Mouse (Mus musculus) limb, embryonic 14.5 days (tissue): ENCODE results near the gene Bcl2. TPM values are rescaled to one million over a fixed set of nuclear protein-coding genes. Genes with fewer than 3 reads are reported as not detected.

Source experiments
- ATAC-seq: fragments of 200-750 bp; cut with Nextera tagmentation; 2 replicates; pipeline ENCODE4 v1.8.0; 2017; ENCODE audit warnings: low read depth, moderate number of reproducible peaks, moderate TSS enrichment; ENCODE audit not compliant: low FRiP score
- DNase-seq: peaks from one replicate; pipeline ENCODE4 v3.0.0-alpha.2; 2015; ENCODE audit warnings: low spot score
- H3K27ac ChIP-seq: fragments of 300-500 bp; sonication (generic); replicated peaks from 2 replicates; pipeline ENCODE4 v1.5.1; 2014; ENCODE audit warnings: low read depth, mild to moderate bottlenecking, low read length, moderate library complexity, mixed read lengths
- H3K27me3 ChIP-seq: fragments of 300-500 bp; sonication (generic); 2 replicates; pipeline ENCODE4 v1.6.1; 2014; ENCODE audit warnings: low read length, mixed read lengths; ENCODE audit not compliant: control insufficient read depth, insufficient read depth
- H3K36me3 ChIP-seq: fragments of 300-500 bp; sonication (generic); 2 replicates; pipeline ENCODE4 v1.6.1; 2014; ENCODE audit warnings: mild to moderate bottlenecking, low read length, moderate library complexity, mixed read lengths; ENCODE audit not compliant: control insufficient read depth, insufficient read depth
- H3K4me1 ChIP-seq: fragments of 300-500 bp; sonication (generic); 2 replicates; pipeline ENCODE4 v1.6.1; 2014; ENCODE audit warnings: antibody characterized with exemption, low read length, mixed read lengths; ENCODE audit not compliant: control insufficient read depth, insufficient read depth
- H3K4me2 ChIP-seq: fragments of 300-500 bp; sonication (generic); replicated peaks from 2 replicates; pipeline ENCODE4 v1.6.1; 2014; ENCODE audit warnings: low read depth, mild to moderate bottlenecking, low read length, moderate library complexity; ENCODE audit not compliant: severe bottlenecking
- H3K4me3 ChIP-seq: fragments of 300-500 bp; sonication (generic); replicated peaks from 2 replicates; pipeline ENCODE4 v1.5.1; 2014; ENCODE audit warnings: low read length
- H3K9ac ChIP-seq: fragments of 300-500 bp; sonication (generic); 2 replicates; pipeline ENCODE4 v1.6.1; 2014; ENCODE audit warnings: mild to moderate bottlenecking, low read depth, low read length, moderate library complexity; ENCODE audit not compliant: severe bottlenecking
- H3K9me3 ChIP-seq: fragments of 300-500 bp; sonication (generic); 2 replicates; pipeline ENCODE4 v1.6.1; 2016; ENCODE audit warnings: low read length; ENCODE audit not compliant: control insufficient read depth
- POLR2A ChIP-seq: fragments of 200-500 bp; IDR thresholded peaks from 2 replicates; pipeline ENCODE4 v1.8.0; 2012; ENCODE audit warnings: inconsistent platforms, mild to moderate bottlenecking, moderate library complexity, borderline replicate concordance; ENCODE audit not compliant: insufficient read depth, insufficient read length; ENCODE audit errors: extremely low read depth
- WGBS: fragments of 180-500 bp; shearing (Covaris S2); extraction: QIAGEN DNeasy Blood & Tissue Kit; methylation state at CpG from one replicate; pipeline ENCODE4 v1.1.7; 2014; 5-methylcytosine and 5-hydroxymethylcytosine counted together
- polyA plus RNA-seq, 2 experiments: library from polyadenylated mRNA; depleted of rRNA in 1 of 2; stranded (reverse) in 1 of 2; unstranded in 1 of 2; fragments of >200 nt; fragmentation: Nextera tagmentation in 1 of 2; extraction: Ambion mirVana in 1 of 2; gene quantifications; 2 replicates each; pipeline versions ENCODE4 v1.2.1 to v1.2.3; 2012 to 2014

Gene Bcl2
- polyA plus RNA-seq, 2 experiments: 8.0 to 15.7 TPM

DNA sequence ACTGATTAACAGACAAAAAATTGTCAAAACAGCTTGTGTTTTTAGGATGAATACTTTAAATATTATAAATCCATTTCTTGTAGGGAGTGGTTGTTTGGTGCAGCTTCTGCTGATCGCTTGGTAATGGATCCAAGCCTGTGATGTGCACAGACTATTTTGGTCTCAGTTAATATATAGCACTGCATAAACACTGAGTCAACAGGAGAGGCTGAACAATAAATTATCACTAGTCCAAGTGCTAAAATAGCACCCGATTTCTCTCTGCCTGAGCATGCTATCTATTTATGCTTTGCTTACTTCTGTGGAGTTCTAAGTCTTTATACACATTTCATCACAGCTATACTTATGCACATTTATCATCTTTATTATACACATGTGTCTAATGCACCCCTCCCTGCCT, 124.9 kb downstream of the Bcl2 start:
- Histone ChIP-seq H3K4me1 (peaks cover 19% of the 10 kb centered on the region), H3K4me2 (no peak overlapping the region), H3K27me3 (no peaks in the 10 kb centered on the region), H3K36me3 (no peaks in the 10 kb centered on the region), H3K9me3 (no peaks in the 10 kb centered on the region), H3K27ac (no peak overlapping the region), H3K9ac (no peak overlapping the region), H3K4me3 (no peak overlapping the region)
- WGBS: 82% methylated on average over 2 of the region's 2 CpGs
- ATAC-seq: no peak
- DNase-seq: no peak
- TF ChIP-seq POLR2A: no peak

DNA sequence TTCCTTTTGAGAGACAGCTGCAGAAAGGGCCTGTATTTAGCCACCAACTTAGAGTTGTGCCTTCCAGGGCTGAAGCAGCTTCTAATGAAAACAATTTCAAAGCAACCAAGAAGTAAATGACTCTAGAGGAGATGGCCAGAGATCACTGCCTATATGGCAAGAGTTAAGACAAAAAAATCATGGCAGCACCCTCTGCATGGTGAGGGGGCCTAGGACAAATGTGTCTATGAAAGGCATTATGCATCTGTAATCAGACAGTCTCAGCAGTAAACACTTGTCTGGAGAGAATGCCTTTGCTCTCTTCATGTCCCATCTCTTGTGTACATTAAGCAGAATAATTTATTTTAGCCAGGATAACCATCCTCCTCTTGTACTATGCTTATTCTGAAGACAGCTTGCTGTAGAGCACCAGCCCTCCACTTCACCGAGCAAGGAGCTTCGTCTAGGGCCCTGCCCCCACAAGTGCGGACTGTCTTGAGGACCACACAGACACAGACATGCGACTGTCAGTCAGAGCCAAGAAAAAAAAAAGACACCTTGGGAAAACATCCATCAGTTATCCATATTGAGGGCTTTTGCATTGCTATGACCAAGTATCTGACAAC, 126.1 kb downstream of the Bcl2 start:
- H3K27me3 ChIP-seq: no peaks in the 10 kb centered on the region
- no peaks in the 10 kb centered on the region for H3K36me3 ChIP-seq
- H3K9ac ChIP-seq: no peak overlapping the region
- H3K9me3 ChIP-seq: no peaks in the 10 kb centered on the region
- no peak overlapping the region for H3K4me2 ChIP-seq
- no peak for ATAC-seq
- no peak overlapping the region for H3K27ac ChIP-seq
- peaks cover 30% of the 10 kb centered on the region for H3K4me1 ChIP-seq
- no peak overlapping the region for H3K4me3 ChIP-seq
- no peak for TF ChIP-seq POLR2A
- DNase-seq: no peak
- 84% methylated on average over 4 of the region's 4 CpGs for WGBS

- TF ChIP-seq POLR2A: no peak
- ATAC-seq: peak; percentile 62; the same call in 1 of the 2 replicates
- H3K27me3 ChIP-seq: no peaks in the 10 kb centered on the region
- no peak overlapping the region for H3K4me2 ChIP-seq
- WGBS: 29% methylated on average over 6 of the region's 6 CpGs
- no peak overlapping the region for H3K27ac ChIP-seq
- no peak overlapping the region for H3K9ac ChIP-seq
- DNase-seq: no peak
- H3K36me3 ChIP-seq: no peaks in the 10 kb centered on the region
- H3K9me3 ChIP-seq: no peaks in the 10 kb centered on the region
- H3K4me3 ChIP-seq: no peak overlapping the region
- H3K4me1 ChIP-seq: peaks cover 33% of the 10 kb centered on the region
Measured at GRCm38 (mm10) chr1:106586761-106587160, 127.3 kb downstream of the Bcl2 start.

- Histone ChIP-seq H3K4me1 (peaks cover 33% of the 10 kb centered on the region), H3K9me3 (no peaks in the 10 kb centered on the region), H3K27me3 (no peaks in the 10 kb centered on the region), H3K36me3 (no peaks in the 10 kb centered on the region), H3K4me2 (no peak overlapping the region), H3K9ac (no peak overlapping the region), H3K27ac (no peak overlapping the region), H3K4me3 (no peak overlapping the region)
- no peak for ATAC-seq
- TF ChIP-seq POLR2A: no peak
- no peak for DNase-seq
Measured at GRCm38 (mm10) chr1:106585349-106585748, 128.7 kb downstream of the Bcl2 start.

GRCm38 (mm10) chr1:106584824-106585223, 129.2 kb downstream of the Bcl2 start:
- DNase-seq (no peak), ATAC-seq (no peak)
- no peak for TF ChIP-seq POLR2A
- 85% methylated on average over 2 of the region's 2 CpGs for WGBS
- H3K27ac ChIP-seq: no peak overlapping the region
- no peak overlapping the region for H3K4me3 ChIP-seq
- no peaks in the 10 kb centered on the region for H3K36me3 ChIP-seq
- no peak overlapping the region for H3K4me2 ChIP-seq
- H3K27me3 ChIP-seq: no peaks in the 10 kb centered on the region
- no peak overlapping the region for H3K9ac ChIP-seq
- H3K9me3 ChIP-seq: no peaks in the 10 kb centered on the region
- peaks cover 33% of the 10 kb centered on the region for H3K4me1 ChIP-seq

DNA sequence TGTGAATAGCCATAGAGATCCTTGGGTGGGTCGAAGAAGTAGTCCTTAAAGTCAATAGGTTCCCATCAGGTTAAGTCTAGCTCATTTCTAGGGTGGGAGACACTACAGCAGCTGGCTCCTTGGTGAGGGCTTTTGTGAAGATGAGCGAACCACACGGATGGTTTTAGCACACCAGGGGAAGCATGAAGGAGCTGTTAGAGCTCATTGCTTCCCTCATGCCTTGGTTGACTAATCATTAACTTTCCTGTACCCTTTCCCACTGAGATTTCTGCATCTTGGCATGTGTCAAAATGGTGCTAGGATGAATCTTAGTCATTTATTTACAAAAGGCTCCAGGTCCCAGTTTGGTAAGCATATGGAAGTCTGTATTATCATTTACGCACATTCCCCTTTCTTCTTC, 129.8 kb downstream of the Bcl2 start:
- no peak for TF ChIP-seq POLR2A

More for the DNA sequence above, 129.8 kb downstream of the Bcl2 start:
- WGBS: 94% methylated on average over 4 of the region's 4 CpGs
- Histone ChIP-seq H3K36me3 (no peaks in the 10 kb centered on the region), H3K27ac (no peak overlapping the region), H3K4me3 (no peak overlapping the region), H3K4me1 (peaks cover 33% of the 10 kb centered on the region), H3K9me3 (no peaks in the 10 kb centered on the region), H3K9ac (no peak overlapping the region), H3K4me2 (no peak overlapping the region), H3K27me3 (no peaks in the 10 kb centered on the region)
- DNase-seq: no peak
- ATAC-seq: no peak
